Mouse (Mus musculus) liver, adult 2 months (tissue): ENCODE results near the gene Plcl2.

Source experiments
- CTCF ChIP-seq: fragments of 200-500 bp; IDR thresholded peaks from 2 replicates; pipeline ENCODE4 v1.5.1; 2011; ENCODE audit warnings: low read depth, low read length, control low read depth
- POLR2A ChIP-seq: fragments of 200-500 bp; IDR thresholded peaks from 2 replicates; pipeline ENCODE4 v1.6.1; 2011; ENCODE audit warnings: low read length, control low read depth; ENCODE audit not compliant: insufficient read depth; ENCODE audit errors: extremely low read depth

- TF ChIP-seq POLR2A: no peak
- TF ChIP-seq CTCF: no peak
Measured at GRCm38 (mm10) chr17:50678748-50679147, 169.5 kb downstream of the Plcl2 start.
